Mouse (Mus musculus): ENCODE measurements around the gene Gm20479.

DNA sequence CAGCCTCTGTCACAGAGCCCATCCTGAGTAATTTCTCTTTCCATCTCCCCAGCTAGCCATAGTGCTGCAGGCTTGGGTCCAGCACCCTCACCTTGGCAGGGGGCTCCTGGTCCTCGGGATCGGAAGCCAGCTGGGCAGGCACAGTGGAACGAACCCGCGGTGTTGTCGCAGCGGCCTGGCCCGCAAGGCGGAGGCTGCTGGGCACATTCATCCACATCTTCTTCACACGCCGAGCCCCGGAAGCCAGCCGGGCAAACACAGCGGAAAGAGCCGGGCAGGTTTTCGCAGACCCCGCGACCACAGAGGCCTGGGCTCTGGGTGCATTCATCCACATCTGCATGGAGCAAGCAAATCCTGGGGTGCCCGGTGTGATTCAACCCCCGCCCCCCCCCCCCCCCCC lies 32.3 kb downstream of the Gm20479 start:
- no peak for TF ChIP-seq EP300 (IDR thresholded peaks at IDR 0.05; ENCODE audit: insufficient read depth, low read depth, low read length)
- no peak for TF ChIP-seq POLR2A (IDR thresholded peaks at IDR 0.05; ENCODE audit: insufficient read depth, low read length)
- TF ChIP-seq CTCF (IDR thresholded peaks at IDR 0.05; ENCODE audit: low read depth, low read length) = no peak
